Mouse (Mus musculus) erythroblast, adult 5-6 weeks (primary cell): ENCODE data around the gene Kcnh1. TPM values are rescaled to one million over a fixed set of nuclear protein-coding genes. Genes with fewer than 3 reads are reported as not detected.
A peak's percentile ranks its signal among the peaks of the same experiment; 100 is the strongest.

Source experiments
- ATAC-seq: replicated peaks from 2 replicates; pipeline ENCODE4 v1.8.0; 2016; ENCODE audit warnings: moderate number of reproducible peaks, mild to moderate bottlenecking, moderate TSS enrichment, inconsistent platforms; ENCODE audit not compliant: poor library complexity, low FRiP score, severe bottlenecking
- total RNA-seq, 2 experiments: library from RNA; stranded (forward) in 1 of 2; stranded (reverse) in 1 of 2; fragments of 150-400 nt in 1 of 2; fragments of 200-764, 138-1000 nt in 1 of 2; gene quantifications; 2 replicates each; pipeline versions ENCODE4 v1.2.3 to v1.2.4; 2015 to 2017; ENCODE audit warnings: low replicate concordance in 2 of 2

The Kcnh1 gene
- total RNA-seq, 2 experiments from 2014 or later, result not detected

- no peak for ATAC-seq
These were observed 257.9 kb downstream of the Kcnh1 start for GRCm38 (mm10) chr1:192448512-192448911.

- ATAC-seq, result no peak
These were observed 259.2 kb downstream of the Kcnh1 start for GRCm38 (mm10) chr1:192449572-192450351.

- 0 out of 2 replicates have a peak, but pooled peaks have one; percentile 61 for ATAC-seq
These were observed 259.9 kb downstream of the Kcnh1 start for GRCm38 (mm10) chr1:192450425-192450824.

GRCm38 (mm10) chr1:192451722-192452121, 261.1 kb downstream of the Kcnh1 start:
- no peak for ATAC-seq

GRCm38 (mm10) chr1:192454501-192454900, 263.9 kb downstream of the Kcnh1 start:
- no peak for ATAC-seq

- no peak for ATAC-seq
These were observed 264.4 kb downstream of the Kcnh1 start for GRCm38 (mm10) chr1:192454981-192455380.

GRCm38 (mm10) chr1:192457037-192457436, 266.5 kb downstream of the Kcnh1 start:
- no peak for ATAC-seq

- ATAC-seq, result no peak
These were observed 267.1 kb downstream of the Kcnh1 start for GRCm38 (mm10) chr1:192457526-192458206.

GRCm38 (mm10) chr1:192463732-192464131, 273.2 kb downstream of the Kcnh1 start:
- no peak for ATAC-seq

- no peak for ATAC-seq
These were observed 281.8 kb downstream of the Kcnh1 start for GRCm38 (mm10) chr1:192472366-192472765.

- no peak for ATAC-seq
These were observed 282.6 kb downstream of the Kcnh1 start for GRCm38 (mm10) chr1:192473134-192473533.

GRCm38 (mm10) chr1:192476704-192477103, 286.1 kb downstream of the Kcnh1 start:
- no peak for ATAC-seq

- no peak for ATAC-seq
These were observed 287.0 kb downstream of the Kcnh1 start for GRCm38 (mm10) chr1:192477556-192477955.

GRCm38 (mm10) chr1:192478176-192478575, 287.6 kb downstream of the Kcnh1 start:
- no peak for ATAC-seq

GRCm38 (mm10) chr1:192480072-192480784, 289.7 kb downstream of the Kcnh1 start:
- no peak for ATAC-seq

GRCm38 (mm10) chr1:192481446-192481845, 290.9 kb downstream of the Kcnh1 start:
- ATAC-seq, result no peak

GRCm38 (mm10) chr1:192485030-192485429, 294.5 kb downstream of the Kcnh1 start:
- ATAC-seq, result no peak

- no peak for ATAC-seq
These were observed 297.0 kb downstream of the Kcnh1 start for GRCm38 (mm10) chr1:192487571-192487970.

GRCm38 (mm10) chr1:192489908-192490825, 299.6 kb downstream of the Kcnh1 start:
- no peak for ATAC-seq

GRCm38 (mm10) chr1:192497505-192497904, 306.9 kb downstream of the Kcnh1 start:
- no peak for ATAC-seq
